Mouse (Mus musculus) ZHBTc4 (cell line): Measurements from ENCODE around the gene Rbm26.

Experiments
- DNase-seq: peaks from one replicate; pipeline ENCODE4 v3.0.0-alpha.2; 2011; ENCODE audit warnings: low read depth, low spot score

The Rbm26 gene

GRCm38 (mm10) chr14:105177238-105177693 lies at the start of gene Rbm26:
TSS of gene Rbm26 (minus strand) at chr14:105177327.
- DNase-seq = peak; percentile 99

DNA sequence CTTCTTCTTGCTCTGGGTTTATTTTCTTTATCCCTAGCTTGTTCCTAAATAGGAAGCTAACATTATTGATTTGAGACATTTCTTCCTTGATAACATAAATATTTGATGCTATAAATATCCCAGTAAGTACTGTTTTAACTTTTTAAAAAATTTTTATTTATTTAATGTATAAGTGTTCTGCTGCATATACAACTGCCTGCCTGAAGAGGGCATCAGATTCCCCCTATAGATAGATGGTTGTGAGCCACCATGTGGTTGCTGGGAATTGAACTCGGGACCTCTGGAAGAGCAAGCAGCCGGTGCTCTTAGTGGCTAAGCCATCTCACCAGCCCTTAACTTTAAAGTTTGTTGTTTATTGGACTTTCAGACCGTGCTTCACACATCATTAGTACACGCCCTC lies 48.7 kb upstream of the Rbm26 start:
- DNase-seq = no peak

DNA sequence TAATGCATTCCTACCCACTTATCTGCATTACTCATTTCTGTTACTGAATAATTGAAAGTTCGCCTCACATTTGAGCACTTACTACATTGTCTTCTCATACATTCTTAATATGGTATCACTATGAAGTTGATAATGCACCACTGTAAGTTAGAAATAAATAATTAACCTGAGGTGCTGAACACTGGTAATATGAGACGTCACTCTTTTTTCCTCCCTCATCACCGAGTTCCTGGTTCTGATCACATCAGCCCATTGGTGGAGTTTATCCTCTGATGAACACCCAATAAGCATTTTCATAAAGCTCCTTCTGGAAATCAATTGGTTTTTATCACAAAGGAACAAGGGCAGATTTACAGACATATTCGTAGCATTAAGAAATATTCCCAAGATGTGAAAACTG lies 45.1 kb upstream of the Rbm26 start:
- DNase-seq = no peak

GRCm38 (mm10) chr14:105219525-105220376 lies 42.6 kb upstream of the Rbm26 start:
- no peak for DNase-seq

GRCm38 (mm10) chr14:105198401-105198800 lies 21.3 kb upstream of the Rbm26 start:
- DNase-seq = peak; percentile 85

DNA sequence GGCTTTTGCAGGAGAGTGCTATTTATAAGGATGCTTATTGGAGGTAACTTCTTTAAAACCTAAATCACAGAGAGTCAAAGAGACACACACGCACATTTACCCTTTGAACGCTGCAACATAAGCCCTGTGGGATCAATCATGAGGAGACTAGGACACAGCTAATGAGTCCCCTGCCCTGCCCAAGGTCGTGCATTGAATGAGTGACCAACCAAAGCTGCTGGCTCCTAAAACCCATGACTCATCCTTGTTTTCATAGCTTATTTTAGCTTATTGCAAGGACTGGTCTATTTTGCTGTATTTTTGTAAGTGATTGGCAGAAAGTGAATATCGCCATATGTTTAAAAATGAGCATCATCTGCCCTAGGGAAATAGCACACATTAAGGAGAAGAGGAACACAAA lies 17.6 kb upstream of the Rbm26 start:
- no peak for DNase-seq

- no peak for DNase-seq
Observed at GRCm38 (mm10) chr14:105184866-105185265, 7.7 kb upstream of the Rbm26 start.

DNA sequence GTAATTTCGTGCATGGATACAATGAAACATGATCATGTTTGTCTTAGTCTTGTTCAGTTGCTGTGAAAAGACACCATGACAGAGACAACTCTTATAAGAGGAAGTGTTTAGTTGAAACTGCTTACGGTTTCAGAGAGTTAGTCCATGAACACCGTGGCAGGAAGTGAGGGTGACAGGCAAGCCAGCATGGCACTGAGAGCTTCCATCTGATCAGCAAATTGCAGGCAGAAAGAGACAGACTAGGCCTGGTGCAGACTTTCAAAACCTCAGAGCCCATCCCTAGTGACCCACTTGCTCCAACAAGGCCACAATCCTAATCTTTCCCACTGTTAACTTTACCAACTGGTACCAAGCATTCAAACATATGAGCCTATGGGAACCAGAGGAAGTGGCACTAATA lies 5.7 kb upstream of the Rbm26 start:
- DNase-seq = no peak

DNA sequence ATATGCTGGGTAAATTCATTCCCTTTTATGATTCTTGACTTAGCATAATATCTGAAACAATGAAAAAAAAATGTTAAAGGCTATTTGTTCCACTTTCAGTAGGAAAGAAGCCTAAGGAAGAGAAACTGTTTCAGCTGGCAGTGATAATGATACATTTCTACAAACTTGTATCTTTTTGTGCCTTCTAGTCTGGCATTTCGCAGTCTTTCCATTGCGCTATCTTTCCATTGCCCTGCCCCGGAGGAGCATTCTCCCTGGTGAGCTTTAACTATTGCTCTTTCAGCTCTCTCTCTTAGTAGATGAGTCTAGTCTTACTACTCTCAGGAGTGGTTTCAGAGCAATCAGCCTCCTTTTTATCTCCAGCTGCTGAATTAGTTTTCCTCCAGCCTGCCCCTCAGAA lies 2.6 kb upstream of the Rbm26 start:
- no peak for DNase-seq

GRCm38 (mm10) chr14:105178996-105179395 lies 1.9 kb upstream of the Rbm26 start:
- peak; percentile 56 for DNase-seq

GRCm38 (mm10) chr14:105176381-105177168 lies 552 bp downstream of the Rbm26 start:
- DNase-seq = peak; percentile 49

- DNase-seq = peak; percentile 48
Observed at GRCm38 (mm10) chr14:105167181-105167580, 9.9 kb downstream of the Rbm26 start.

- DNase-seq = no peak
Observed at GRCm38 (mm10) chr14:105164793-105165192, 12.3 kb downstream of the Rbm26 start.

DNA sequence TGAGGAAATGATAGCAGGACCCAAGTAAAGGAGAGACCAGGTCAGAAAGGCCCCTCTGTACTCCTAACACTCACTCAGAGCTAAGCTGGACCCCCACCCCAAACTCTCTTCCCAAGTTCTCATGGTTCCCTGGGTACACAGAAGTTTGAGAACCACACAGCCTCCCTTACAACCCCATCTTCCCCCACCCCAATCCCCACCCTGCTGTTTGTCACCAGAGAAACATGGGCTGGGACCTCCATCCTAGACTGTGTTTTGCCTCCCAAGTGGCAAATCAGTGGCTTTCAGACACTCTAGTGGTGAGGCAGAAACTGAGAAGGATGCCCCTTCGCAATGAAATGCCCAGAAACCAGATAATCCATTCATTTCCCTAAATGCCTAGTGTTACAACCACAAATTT lies 15.8 kb downstream of the Rbm26 start:
- no peak for DNase-seq

- no peak for DNase-seq
Observed at GRCm38 (mm10) chr14:105158526-105158925, 18.6 kb downstream of the Rbm26 start.

DNA sequence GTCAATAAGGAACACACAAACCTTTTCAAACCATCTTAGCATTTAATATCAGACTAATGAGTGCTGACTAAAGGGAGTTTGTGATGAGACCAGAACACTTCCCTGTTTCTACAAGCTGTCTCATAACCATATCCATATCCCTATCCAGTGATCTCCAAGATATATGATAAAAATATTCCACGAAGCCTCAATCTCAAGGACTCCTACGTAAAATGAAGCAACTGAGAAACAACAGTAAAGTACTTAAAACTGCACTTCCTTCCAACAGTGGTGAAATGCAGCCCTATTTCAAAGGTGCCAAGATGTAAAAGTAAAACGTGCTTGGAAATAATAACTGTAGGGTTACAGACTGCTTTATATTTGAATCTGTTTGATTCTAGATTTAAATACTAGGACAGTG lies 43.1 kb downstream of the Rbm26 start:
- no peak for DNase-seq

- peak; percentile 28 for DNase-seq
Observed at GRCm38 (mm10) chr14:105127715-105128385, 49.3 kb downstream of the Rbm26 start.

DNA sequence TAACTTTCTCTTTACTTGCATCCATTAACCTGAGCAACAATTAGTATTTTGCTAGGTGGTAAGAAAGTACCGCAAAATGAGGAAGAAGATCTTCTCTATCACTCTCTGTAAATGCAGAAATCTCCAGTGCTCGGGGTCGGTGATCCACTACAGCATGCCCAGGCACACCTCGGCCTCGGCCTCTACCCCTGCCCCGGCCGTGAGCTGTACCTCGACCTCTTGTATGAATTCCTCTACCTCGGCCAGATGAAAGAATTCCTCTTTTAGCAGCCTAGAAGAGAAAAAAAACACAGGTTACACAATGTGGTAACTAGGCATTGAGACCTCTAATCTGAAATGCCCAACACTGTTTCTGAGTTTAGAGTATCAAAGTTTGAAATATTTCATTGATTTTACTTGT lies 52.6 kb downstream of the Rbm26 start:
- DNase-seq = no peak

- DNase-seq = no peak
Observed at GRCm38 (mm10) chr14:105115402-105115801, 61.7 kb downstream of the Rbm26 start.

DNA sequence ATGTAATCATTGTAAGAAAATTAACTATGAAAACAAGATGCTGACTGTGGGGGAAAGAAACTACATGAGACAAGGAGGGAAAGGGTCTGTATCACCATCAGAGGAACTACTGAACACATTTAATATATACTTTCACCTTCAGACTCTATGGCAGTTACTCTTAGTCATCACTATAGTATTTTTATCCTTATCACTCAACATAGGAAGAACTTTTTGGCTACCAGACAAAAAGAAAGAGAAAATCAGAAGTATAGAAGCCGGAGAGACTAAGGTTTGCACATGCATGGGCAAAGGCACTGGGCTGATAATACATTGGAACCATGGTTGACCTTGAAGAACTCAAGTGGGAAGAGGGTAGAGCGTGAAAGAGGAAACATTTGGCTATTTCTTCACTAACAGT lies 70.9 kb downstream of the Rbm26 start:
- DNase-seq = no peak

GRCm38 (mm10) chr14:105098861-105099260 lies 78.3 kb downstream of the Rbm26 start:
- DNase-seq = no peak

DNA sequence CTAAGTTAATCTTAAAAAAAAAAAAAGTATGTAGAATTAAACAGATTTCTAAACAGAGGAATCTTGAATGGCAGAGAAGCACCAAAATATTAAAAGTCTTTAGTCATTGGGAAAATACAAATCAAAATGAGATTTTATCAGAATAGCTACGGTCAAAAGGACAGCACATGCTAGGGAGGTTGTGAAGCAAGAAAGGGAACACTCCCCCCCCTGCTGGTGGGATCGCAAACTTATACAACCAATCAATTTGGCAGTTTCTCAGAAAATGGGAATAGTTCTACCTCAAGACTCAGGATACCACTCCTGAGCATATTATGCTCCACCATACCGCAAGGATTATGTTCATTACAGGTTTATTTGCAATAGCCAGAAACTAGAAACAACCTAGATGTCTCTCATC lies 80.9 kb downstream of the Rbm26 start:
- DNase-seq = peak; percentile 71
